Mouse (Mus musculus): ENCODE data around the gene Srm. TPM values are rescaled to one million over a fixed set of nuclear protein-coding genes. Genes with fewer than 3 reads are reported as not detected.

Gene Srm
- 12.4 TPM for polyA plus RNA-seq (2017; shearing (Covaris generic))

GRCm38 (mm10) chr4:148591171-148591630 is at the start of gene Srm:
TSS of gene Srm (plus strand) at chr4:148591503.

GRCm38 (mm10) chr4:148558297-148559000 is 32.9 kb upstream of the Srm start, which contains the start of gene Exosc10:
TSS of gene Exosc10 (plus strand) at chr4:148558429.

GRCm38 (mm10) chr4:148602357-148603120 is 11.2 kb downstream of the Srm start, which contains the start of gene Masp2:
TSS of gene Masp2 (plus strand) at chr4:148602554.

GRCm38 (mm10) chr4:148626623-148627185 is 35.4 kb downstream of the Srm start, which contains the start of gene Tardbp:
TSS of gene Tardbp (minus strand) at chr4:148627019.

DNA sequence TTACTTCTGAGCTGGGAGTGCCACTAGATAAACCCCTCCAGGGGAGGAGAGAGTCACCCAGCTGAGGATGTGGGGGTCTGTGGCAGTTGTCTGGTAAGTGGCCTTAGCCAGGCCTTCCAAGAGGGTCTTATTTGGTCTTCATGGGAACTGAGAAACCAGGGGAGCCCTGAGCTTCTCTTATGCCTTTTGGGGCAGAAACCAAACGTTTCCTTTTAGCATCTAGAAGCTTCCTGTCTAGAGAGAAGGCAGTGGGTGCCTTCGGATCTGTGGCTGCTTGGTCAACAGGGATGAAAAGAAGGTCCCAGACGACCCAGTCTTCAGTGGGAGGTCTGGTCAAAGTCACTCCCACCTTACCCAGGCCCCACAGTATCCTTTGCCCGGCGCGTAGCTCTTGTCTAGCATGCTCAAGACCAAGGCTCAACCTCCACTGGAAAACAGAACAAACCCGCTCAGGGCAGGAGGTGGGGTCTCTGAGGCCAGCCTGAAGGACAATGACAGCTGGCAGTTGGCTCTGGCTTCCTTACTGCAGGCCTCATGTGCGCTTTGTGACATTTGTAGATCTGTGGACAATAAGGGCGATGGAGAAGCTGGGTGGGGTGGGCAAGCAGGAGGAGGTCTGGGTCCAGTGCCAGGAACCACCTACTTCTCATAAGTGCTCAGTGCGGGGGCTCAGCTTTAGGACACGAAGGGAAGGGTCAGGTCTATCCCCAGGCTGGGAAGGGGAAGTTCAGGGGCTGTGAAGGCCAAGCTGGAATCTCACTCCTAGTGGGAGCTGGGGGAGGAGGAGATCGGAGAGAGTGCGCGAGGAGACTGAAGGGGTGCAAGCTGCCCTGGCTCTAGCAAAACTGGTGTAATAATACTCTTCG is 52.2 kb downstream of the Srm start, which contains the start of gene Gm572:
TSS of gene Gm572 (plus strand) at position 27 of the 866 bp plus-strand sequence.

Other genes with a start within 250 kb of the Srm start
- 24.0 TPM for gene Ubiad1, start 146.7 kb upstream of the Srm start, polyA plus RNA-seq (2017; shearing (Covaris generic))
- gene Mtor, start 142.9 kb upstream of the Srm start, polyA plus RNA-seq (2017; shearing (Covaris generic)), result 23.6 TPM
- gene Angptl7, start 91.0 kb upstream of the Srm start, polyA plus RNA-seq (2017; shearing (Covaris generic)), result 0.13 TPM
- 136 TPM for gene Exosc10, start 33.1 kb upstream of the Srm start, polyA plus RNA-seq (2017; shearing (Covaris generic))
- not detected for gene Masp2, start 11.1 kb downstream of the Srm start, polyA plus RNA-seq (2017; shearing (Covaris generic))
- gene Tardbp, start 35.5 kb downstream of the Srm start, polyA plus RNA-seq (2017; shearing (Covaris generic)), result 232 TPM
- gene Gm572, start 51.8 kb downstream of the Srm start, polyA plus RNA-seq (2017; shearing (Covaris generic)), result not detected
- gene Casz1, start 212.9 kb downstream of the Srm start, polyA plus RNA-seq (2017; shearing (Covaris generic)), result 4.4 TPM